Mouse (Mus musculus) olfactory bulb, adult 2 months (tissue): ENCODE results near the gene Rbm28. TPM values are rescaled to one million over a fixed set of nuclear protein-coding genes. Genes with fewer than 3 reads are reported as not detected.

Source experiments
- H3K27ac ChIP-seq: fragments of 200-500 bp; 2 replicates; pipeline ENCODE4 v1.5.1; 2012; ENCODE audit warnings: low read depth, low read length; ENCODE audit not compliant: insufficient read depth
- H3K4me1 ChIP-seq: fragments of 200-500 bp; 2 replicates; pipeline ENCODE4 v1.6.1; 2012; ENCODE audit warnings: low read length; ENCODE audit not compliant: control insufficient read depth, insufficient read depth
- H3K4me3 ChIP-seq: fragments of 200-500 bp; 2 replicates; pipeline ENCODE4 v1.5.1; 2012; ENCODE audit warnings: mild to moderate bottlenecking, low read depth, low read length, moderate library complexity; ENCODE audit not compliant: insufficient read depth
- CTCF ChIP-seq: fragments of 200-500 bp; IDR thresholded peaks from 2 replicates; pipeline ENCODE4 v1.5.1; 2012; ENCODE audit warnings: low read depth, mild to moderate bottlenecking, low read length, moderate library complexity; ENCODE audit not compliant: insufficient read depth
- POLR2A ChIP-seq: fragments of 200-500 bp; IDR thresholded peaks from 2 replicates; pipeline ENCODE4 v1.6.1; 2012; ENCODE audit warnings: mild to moderate bottlenecking, low read depth, low read length, moderate library complexity; ENCODE audit not compliant: insufficient read depth
- WGBS: fragments of 180-500 bp; shearing (Covaris S2); methylation state at CpG from one replicate; pipeline ENCODE4 v1.1.7; 2018; 5-methylcytosine and 5-hydroxymethylcytosine counted together
- polyA plus RNA-seq: library from polyadenylated mRNA; stranded (reverse); fragments of >200 nt; gene quantifications from 2 replicates; pipeline ENCODE4 v1.2.4, GENCODE M21; 2012; ENCODE audit warnings: low replicate concordance; ENCODE audit not compliant: missing spikeins, insufficient read depth, insufficient read length

Gene Rbm28
- polyA plus RNA-seq, 1 experiment = not detected

- no peak overlapping the region for H3K4me3 ChIP-seq
- no peak for TF ChIP-seq CTCF
- H3K27ac ChIP-seq = peak overlapping the region; percentile 15; the same call in 1 of the 2 replicates
- WGBS = 29% methylated on average over 3 of the region's 3 CpGs
- H3K4me1 ChIP-seq = peaks cover 5% of the 10 kb centered on the region
Observed at GRCm38 (mm10) chr6:29100423-29100822, 64.4 kb downstream of the Rbm28 start.

GRCm38 (mm10) chr6:29099536-29100170 lies 65.2 kb downstream of the Rbm28 start:
- Histone ChIP-seq H3K4me1 (peaks cover 5% of the 10 kb centered on the region), H3K27ac (no peak overlapping the region), H3K4me3 (no peak overlapping the region)
- TF ChIP-seq POLR2A (no peak), CTCF (no peak)
- WGBS = 42% methylated on average over 14 of the region's 14 CpGs

GRCm38 (mm10) chr6:29092904-29093303 lies 71.9 kb downstream of the Rbm28 start:
- TF ChIP-seq CTCF (no peak), POLR2A (no peak)
- H3K4me3 ChIP-seq = no peak overlapping the region
- WGBS = 62% methylated on average over 11 of the region's 11 CpGs
- no peaks in the 10 kb centered on the region for H3K4me1 ChIP-seq
- no peak overlapping the region for H3K27ac ChIP-seq

GRCm38 (mm10) chr6:29092234-29092633 lies 72.6 kb downstream of the Rbm28 start:
- H3K4me1 ChIP-seq = no peaks in the 10 kb centered on the region
- no peak for TF ChIP-seq CTCF
- 83% methylated on average over 7 of the region's 7 CpGs for WGBS
- H3K27ac ChIP-seq = no peak overlapping the region
- no peak overlapping the region for H3K4me3 ChIP-seq

GRCm38 (mm10) chr6:29087921-29088709 lies 76.7 kb downstream of the Rbm28 start:
- WGBS = 80% methylated on average over 7 of the region's 7 CpGs
- TF ChIP-seq CTCF (no peak), POLR2A (no peak)

GRCm38 (mm10) chr6:29084401-29084800 lies 80.4 kb downstream of the Rbm28 start:
- H3K4me3 ChIP-seq = no peak overlapping the region
- 86% methylated on average over 7 of the region's 7 CpGs for WGBS
- H3K27ac ChIP-seq = no peak overlapping the region
- H3K4me1 ChIP-seq = peaks cover 14% of the 10 kb centered on the region
- TF ChIP-seq POLR2A (no peak), CTCF (no peak)

More at GRCm38 (mm10) chr6:29087921-29088709, 76.7 kb downstream of the Rbm28 start:
- Histone ChIP-seq H3K4me1 (peaks cover 3% of the 10 kb centered on the region; the same call in 1 of the 2 replicates), H3K27ac (no peak overlapping the region), H3K4me3 (no peak overlapping the region)

GRCm38 (mm10) chr6:29082776-29083354 lies 81.9 kb downstream of the Rbm28 start:
- TF ChIP-seq POLR2A = no peak
- TF ChIP-seq CTCF = peak; percentile 7; the same call in 1 of the 2 replicates
- H3K4me1 ChIP-seq = peaks cover 14% of the 10 kb centered on the region
- no peak overlapping the region for H3K27ac ChIP-seq
- no peak overlapping the region for H3K4me3 ChIP-seq
- 49% methylated on average over 9 of the region's 9 CpGs for WGBS

GRCm38 (mm10) chr6:29081826-29082363 lies 82.9 kb downstream of the Rbm28 start:
- Histone ChIP-seq H3K4me3 (no peak overlapping the region), H3K4me1 (peaks cover 14% of the 10 kb centered on the region), H3K27ac (no peak overlapping the region)
- no peak for TF ChIP-seq CTCF
- WGBS = 63% methylated on average over 10 of the region's 10 CpGs

GRCm38 (mm10) chr6:29079291-29079690 lies 85.5 kb downstream of the Rbm28 start:
- 15% methylated on average over 4 of the region's 4 CpGs for WGBS
- H3K27ac ChIP-seq = peak overlapping the region; percentile 67

More at GRCm38 (mm10) chr6:29079291-29079690, 85.5 kb downstream of the Rbm28 start:
- H3K4me3 ChIP-seq = no peak overlapping the region
- H3K4me1 ChIP-seq = peaks cover 12% of the 10 kb centered on the region
- TF ChIP-seq POLR2A (no peak), CTCF (no peak)
